8 mouse cellular contexts compared by ENCODE assay signal in genomic region chr15:82353745-82354113, GRCm38 (mm10). TPM values are rescaled to one million over a fixed set of nuclear protein-coding genes. Genes with fewer than 3 reads are reported as not detected.
DNase-seq lines count a peak whose midpoint lies in the region; ATAC-seq and TF ChIP-seq lines count a peak whose summit lies in the region.

No protein-coding gene starts in this region.

- no peaks in the 10 kb centered on the region for H3K36me3 ChIP-seq in testis, adult 2 months (ENCODE audit: control insufficient read depth, insufficient read depth, low read length)
- peaks cover 27% of the 10 kb centered on the region for H3K36me3 ChIP-seq in liver, embryonic 13.5 days

- peak overlapping the region; percentile 99 for H3K9ac ChIP-seq in liver, embryonic 13.5 days

- no peaks in the 10 kb centered on the region for H3K9me3 ChIP-seq in liver, embryonic 13.5 days (replicated peaks)

- H3K4me2 ChIP-seq in liver, embryonic 13.5 days, result peak overlapping the region; percentile 90

- ATAC-seq in liver, embryonic 13.5 days (ENCODE audit: low read depth), result peak; percentile 16

- H3K4me3 ChIP-seq in cerebellum, adult 2 months (replicated peaks; ENCODE audit: insufficient read depth, low read depth, low read length), result peak overlapping the region; percentile 92
- H3K4me3 ChIP-seq in testis, adult 2 months (ENCODE audit: control insufficient read depth, low read depth, low read length), result peak overlapping the region; percentile 99
- H3K4me3 ChIP-seq in liver, embryonic 13.5 days (replicated peaks), result peak overlapping the region; percentile 97

- peak overlapping the region; percentile 90 for H3K27ac ChIP-seq in cerebellum, adult 2 months (ENCODE audit: insufficient read depth, low read length)
- peak overlapping the region; percentile 96 for H3K27ac ChIP-seq in testis, adult 2 months (ENCODE audit: control insufficient read depth, insufficient read depth, low read depth, low read length)
- peak overlapping the region; percentile 94 for H3K27ac ChIP-seq in liver, embryonic 13.5 days

- under 1% methylated on average over 23 of the region's 23 CpGs for WGBS in cerebellum, adult 2 months
- WGBS in liver, embryonic 13.5 days (ENCODE audit: insufficient replicate concordance), result 0% methylated on average over 23 of the region's 23 CpGs

- intact Hi-C loops in left cerebral cortex, postnatal 4 days (cut with DNase I), result no loop called here

- no peaks in the 10 kb centered on the region for H3K27me3 ChIP-seq in cerebellum, adult 2 months (ENCODE audit: control insufficient read depth, insufficient read depth, low read length)
- no peaks in the 10 kb centered on the region for H3K27me3 ChIP-seq in testis, adult 2 months (ENCODE audit: control insufficient read depth, insufficient read depth, low read length)
- no peaks in the 10 kb centered on the region for H3K27me3 ChIP-seq in liver, embryonic 13.5 days

- DNase-seq in cerebellum, adult 2 months, result no peak
- no peak for DNase-seq in cerebellum, postnatal 4 days (ENCODE audit: low spot score in 2 of 2)
- DNase-seq in testis, postnatal 10 days (ENCODE audit: low spot score), result no peak
- no peak for DNase-seq in liver, embryonic 13.5 days
- DNase-seq in urinary bladder, postnatal 14 days (ENCODE audit: low spot score), result no peak
- DNase-seq in left cerebral cortex, postnatal 4 days, result no peak
- no peak for DNase-seq in T-cell, adult 2 months (ENCODE audit: low spot score)

- TF ChIP-seq POLR2A in cerebellum, adult 2 months (IDR thresholded peaks at IDR 0.05; ENCODE audit: borderline replicate concordance, insufficient read depth, low read length), result no peak
- TF ChIP-seq POLR2A in testis, adult 2 months (IDR thresholded peaks at IDR 0.05; ENCODE audit: control insufficient read depth, low read depth, low read length), result no peak

- no peak for TF ChIP-seq CTCF in cerebellum, adult 2 months (IDR thresholded peaks at IDR 0.05; ENCODE audit: borderline replicate concordance, insufficient read depth, low read depth, low read length)
- no peak for TF ChIP-seq CTCF in testis, adult 2 months (IDR thresholded peaks at IDR 0.05; ENCODE audit: control insufficient read depth, insufficient read depth, insufficient replicate concordance, low read depth, low read length)

- peaks cover 4% of the 10 kb centered on the region; the same call in 1 of the 2 replicates for H3K4me1 ChIP-seq in cerebellum, adult 2 months (ENCODE audit: control insufficient read depth, insufficient read depth, low read length)
- H3K4me1 ChIP-seq in testis, adult 2 months (ENCODE audit: control insufficient read depth, insufficient read depth, low read length), result peaks cover 10% of the 10 kb centered on the region
- H3K4me1 ChIP-seq in liver, embryonic 13.5 days (replicated peaks), result peaks cover 63% of the 10 kb centered on the region

RNA-seq across cellular contexts. Expression of gene Ndufa6, which starts 0.4 kb away (rescaled TPM):
- polyA plus RNA-seq in cerebellum, adult 2 months (2012; rRNA removed), result 608 and 627 TPM in 2 replicates
- 240 and 246 TPM in 2 replicates for polyA plus RNA-seq in testis, adult 2 months (2012; rRNA removed)
- polyA plus RNA-seq in liver, embryonic 13.5 days (2015; fragmentation: Nextera tagmentation; extraction: Ambion mirVana), result 356 and 357 TPM in 2 replicates
- total RNA-seq in left cerebral cortex, postnatal 4 days (2021), result 100 to 1,000 TPM; 161 to 174 TPM

RNA-seq across cellular contexts. Expression of gene Smdt1, which starts 15.0 kb away (rescaled TPM):
- polyA plus RNA-seq in cerebellum, adult 2 months (2012; rRNA removed), result 309 and 332 TPM in 2 replicates
- 129 and 140 TPM in 2 replicates for polyA plus RNA-seq in testis, adult 2 months (2012; rRNA removed)
- polyA plus RNA-seq in liver, embryonic 13.5 days (2015; fragmentation: Nextera tagmentation; extraction: Ambion mirVana), result 202 and 208 TPM in 2 replicates
- 100 to 1,000 TPM; 122 to 125 TPM for total RNA-seq in left cerebral cortex, postnatal 4 days (2021)

RNA-seq across cellular contexts. Expression of gene Pheta2, which starts 15.0 kb away (rescaled TPM):
- polyA plus RNA-seq in cerebellum, adult 2 months (2012; rRNA removed), result 0.13 and 0.16 TPM in 2 replicates
- polyA plus RNA-seq in testis, adult 2 months (2012; rRNA removed), result 5.0 and 5.5 TPM in 2 replicates
- 43.4 and 43.8 TPM in 2 replicates for polyA plus RNA-seq in liver, embryonic 13.5 days (2015; fragmentation: Nextera tagmentation; extraction: Ambion mirVana)
- 1 to 10 TPM; 1.1 to 1.2 TPM for total RNA-seq in left cerebral cortex, postnatal 4 days (2021)

RNA-seq across cellular contexts. Expression of gene Naga, which starts 15.0 kb away (rescaled TPM):
- polyA plus RNA-seq in cerebellum, adult 2 months (2012; rRNA removed), result 63.0 and 75.2 TPM in 2 replicates
- 45.3 and 48.9 TPM in 2 replicates for polyA plus RNA-seq in testis, adult 2 months (2012; rRNA removed)
- 34.3 and 35.7 TPM in 2 replicates for polyA plus RNA-seq in liver, embryonic 13.5 days (2015; fragmentation: Nextera tagmentation; extraction: Ambion mirVana)
- 10 to 100 TPM; 32.1 to 33.6 TPM for total RNA-seq in left cerebral cortex, postnatal 4 days (2021)

RNA-seq across cellular contexts. Expression of gene Cyp2d22, which starts 26.3 kb away (rescaled TPM):
- polyA plus RNA-seq in cerebellum, adult 2 months (2012; rRNA removed), result 64.2 and 65.4 TPM in 2 replicates
- 9.9 and 11.0 TPM in 2 replicates for polyA plus RNA-seq in testis, adult 2 months (2012; rRNA removed)
- 7.8 and 9.3 TPM in 2 replicates for polyA plus RNA-seq in liver, embryonic 13.5 days (2015; fragmentation: Nextera tagmentation; extraction: Ambion mirVana)
- total RNA-seq in left cerebral cortex, postnatal 4 days (2021), result 1 to 10 TPM; 5.3 to 7.0 TPM
